Mouse (Mus musculus) ZHBTc4 (cell line): ENCODE data around the gene Pex16.
"Not testable (repeated sequence)": the region's sequence is repeated elsewhere in the genome, so short reads cannot be mapped to it uniquely, and the experiment has no call there.

ENCODE experiments used
- DNase-seq: peaks from one replicate; pipeline ENCODE4 v3.0.0-alpha.2; 2011; ENCODE audit warnings: low read depth, low spot score

Gene Pex16

DNA sequence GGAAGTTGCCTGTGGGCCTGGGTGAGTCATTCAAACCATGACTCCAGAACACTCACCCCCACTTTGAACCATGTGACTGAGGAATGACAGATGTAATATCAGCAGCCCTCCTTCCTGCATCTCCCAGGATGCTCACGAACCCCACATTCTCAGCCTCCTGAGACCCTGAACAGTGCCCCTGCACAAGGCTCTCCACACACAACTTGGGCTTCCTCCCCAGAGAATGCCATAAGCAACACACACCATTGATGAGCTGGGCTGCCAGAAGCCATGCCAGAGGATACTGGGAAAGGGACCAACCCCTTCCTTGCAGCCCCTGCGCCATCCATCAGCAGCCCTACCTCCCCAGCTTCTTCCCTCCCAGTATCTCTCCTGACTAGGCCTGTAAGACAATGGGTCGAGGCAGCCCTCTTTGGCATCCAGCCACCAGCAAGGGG is 13.6 kb downstream of the Pex16 start:
- no peak for DNase-seq

- peak; percentile 93 for DNase-seq
Observed at GRCm38 (mm10) chr2:92388891-92389641, 14.6 kb downstream of the Pex16 start.

GRCm38 (mm10) chr2:92389645-92390044 is 15.2 kb downstream of the Pex16 start:
- DNase-seq = no peak

DNA sequence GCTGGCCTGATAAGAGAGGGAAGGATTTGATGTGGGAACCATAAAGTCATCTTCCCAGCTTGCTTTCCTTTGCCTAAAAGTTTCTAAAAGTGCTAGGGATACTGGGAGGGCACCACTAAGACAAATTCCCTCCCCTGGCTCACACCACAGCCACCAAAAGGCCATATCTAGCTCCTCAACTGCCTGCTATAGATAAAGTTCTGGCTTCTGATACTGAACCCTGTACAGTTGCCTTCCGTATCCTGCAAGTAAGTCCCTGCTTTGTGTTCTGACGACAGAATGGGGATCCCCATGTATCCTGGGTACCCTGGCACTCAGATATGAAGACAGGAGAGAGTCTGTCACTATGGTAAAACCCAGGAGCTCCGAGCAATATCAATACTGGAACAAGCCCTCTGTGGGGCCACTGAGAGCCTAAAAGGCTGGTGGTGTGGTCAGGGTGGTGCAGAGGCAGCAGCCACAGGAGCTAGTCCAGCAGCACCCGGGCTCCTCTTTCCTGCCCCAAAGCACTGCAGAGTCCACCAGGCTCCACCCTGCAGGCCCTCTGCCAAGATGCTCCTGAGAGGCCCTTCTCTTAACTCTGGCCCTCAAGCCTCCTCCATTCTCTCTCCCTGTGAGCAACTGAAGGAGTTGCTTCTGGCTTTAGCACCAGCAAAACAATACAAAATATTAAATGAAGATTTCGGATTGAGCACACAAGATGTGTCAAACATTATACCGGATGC is 15.9 kb downstream of the Pex16 start:
- DNase-seq = no peak

- DNase-seq = no peak
Observed at GRCm38 (mm10) chr2:92391116-92391515, 16.6 kb downstream of the Pex16 start.

- no peak for DNase-seq
Observed at GRCm38 (mm10) chr2:92391703-92392317, 17.3 kb downstream of the Pex16 start.

- DNase-seq = peak; percentile 43
Observed at GRCm38 (mm10) chr2:92392318-92393264, 18.1 kb downstream of the Pex16 start.

GRCm38 (mm10) chr2:92395535-92395934 is 21.1 kb downstream of the Pex16 start:
- DNase-seq = no peak

GRCm38 (mm10) chr2:92397436-92397835 is 23.0 kb downstream of the Pex16 start:
- no peak for DNase-seq

- DNase-seq = not testable (repeated sequence)
Observed at GRCm38 (mm10) chr2:92399877-92400276, 25.4 kb downstream of the Pex16 start.

- DNase-seq = no peak
Observed at GRCm38 (mm10) chr2:92400682-92401081, 26.2 kb downstream of the Pex16 start.

DNA sequence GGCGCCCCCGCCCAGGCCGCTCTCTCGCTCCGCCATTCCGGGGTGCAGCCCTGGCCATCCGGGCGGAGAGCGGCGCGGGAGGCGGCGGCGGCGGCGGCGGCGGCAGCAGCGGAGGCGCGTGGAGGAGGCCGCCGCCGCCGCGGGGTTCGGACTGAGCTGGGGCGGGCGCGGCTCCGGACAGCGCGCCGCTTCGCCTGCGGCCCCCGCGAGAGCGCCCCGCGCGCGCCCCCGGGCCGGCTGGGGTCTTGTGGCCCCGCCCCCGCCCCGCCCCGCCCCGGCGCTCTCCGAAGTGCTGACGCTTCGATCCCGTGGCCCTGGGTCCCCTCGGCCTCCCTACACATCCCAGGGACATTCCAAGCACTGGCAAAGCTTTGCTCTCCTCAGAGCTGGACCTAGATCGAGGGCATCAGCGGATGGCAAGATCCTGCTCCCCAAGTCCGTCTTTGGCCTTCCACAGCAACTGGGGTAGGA is 26.6 kb downstream of the Pex16 start, which contains the start of gene Mapk8ip1:
Gene Mapk8ip1 (minus strand): TSS at position 173 of the 471 bp plus-strand sequence.
- DNase-seq = peak; percentile 67

DNA sequence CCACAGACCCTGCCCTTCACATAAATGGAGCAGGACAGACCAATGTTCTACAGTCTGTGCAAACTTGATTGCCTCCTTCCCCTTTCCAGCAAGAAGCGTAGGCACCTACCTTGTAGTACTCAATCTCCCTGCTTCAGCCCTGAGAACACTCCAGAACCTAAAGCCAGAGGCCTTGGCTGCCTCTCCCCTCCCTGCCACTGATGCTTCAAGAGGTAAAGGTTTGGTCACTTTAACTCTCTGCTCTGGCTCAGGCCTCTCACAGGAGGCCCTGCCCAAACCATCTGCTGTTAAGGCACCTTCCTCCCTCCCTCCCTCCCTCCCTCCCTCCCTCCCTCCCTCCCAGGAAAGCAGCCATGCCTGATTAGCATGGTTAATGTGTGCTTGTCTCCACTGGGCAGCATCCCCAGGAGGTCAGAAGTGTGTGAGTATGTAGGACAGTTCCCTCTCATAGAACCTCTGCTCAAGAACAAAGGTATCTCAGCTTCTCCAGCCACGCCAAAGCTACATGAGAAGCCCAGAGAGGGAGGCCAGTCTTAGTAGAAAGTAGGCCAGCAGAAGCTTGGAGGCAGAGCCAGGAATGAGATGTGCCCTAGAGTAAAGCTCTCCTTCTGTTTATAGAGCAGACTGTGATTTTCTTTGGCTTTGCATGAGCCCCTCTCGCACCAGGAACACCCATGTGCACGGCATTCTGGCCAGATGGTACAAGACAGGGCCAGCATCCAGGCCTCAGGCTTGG is 28.3 kb downstream of the Pex16 start:
- DNase-seq = no peak

DNA sequence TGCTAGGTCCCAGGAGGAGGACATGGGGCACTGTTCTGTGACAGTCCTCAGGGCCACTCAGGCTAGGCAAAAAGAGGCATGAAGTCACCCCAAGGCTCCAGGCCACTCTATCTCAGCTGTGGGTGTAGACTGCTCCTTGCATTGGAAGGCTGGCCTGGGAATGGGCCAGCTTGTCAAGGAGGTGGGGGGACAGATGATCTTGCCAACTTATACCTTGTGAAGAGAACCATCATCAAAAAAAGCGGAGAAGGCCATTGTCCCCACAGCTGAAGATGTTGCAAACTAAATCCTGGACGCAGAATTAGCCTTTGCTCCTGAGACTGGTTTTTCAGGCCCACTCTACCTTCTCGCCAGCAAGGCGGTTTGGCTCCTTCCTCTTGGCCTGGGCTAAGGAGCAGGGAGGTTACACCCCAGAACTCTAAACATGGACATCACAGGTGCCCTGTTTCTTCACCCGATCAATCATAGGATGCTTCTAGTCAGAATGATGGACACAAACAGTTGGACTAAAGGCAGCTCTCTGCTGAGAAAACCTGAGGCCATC is 29.4 kb downstream of the Pex16 start:
- DNase-seq = no peak

- DNase-seq = no peak
Observed at GRCm38 (mm10) chr2:92404737-92405136, 30.3 kb downstream of the Pex16 start.

GRCm38 (mm10) chr2:92405687-92406086 is 31.2 kb downstream of the Pex16 start:
- no peak for DNase-seq

DNA sequence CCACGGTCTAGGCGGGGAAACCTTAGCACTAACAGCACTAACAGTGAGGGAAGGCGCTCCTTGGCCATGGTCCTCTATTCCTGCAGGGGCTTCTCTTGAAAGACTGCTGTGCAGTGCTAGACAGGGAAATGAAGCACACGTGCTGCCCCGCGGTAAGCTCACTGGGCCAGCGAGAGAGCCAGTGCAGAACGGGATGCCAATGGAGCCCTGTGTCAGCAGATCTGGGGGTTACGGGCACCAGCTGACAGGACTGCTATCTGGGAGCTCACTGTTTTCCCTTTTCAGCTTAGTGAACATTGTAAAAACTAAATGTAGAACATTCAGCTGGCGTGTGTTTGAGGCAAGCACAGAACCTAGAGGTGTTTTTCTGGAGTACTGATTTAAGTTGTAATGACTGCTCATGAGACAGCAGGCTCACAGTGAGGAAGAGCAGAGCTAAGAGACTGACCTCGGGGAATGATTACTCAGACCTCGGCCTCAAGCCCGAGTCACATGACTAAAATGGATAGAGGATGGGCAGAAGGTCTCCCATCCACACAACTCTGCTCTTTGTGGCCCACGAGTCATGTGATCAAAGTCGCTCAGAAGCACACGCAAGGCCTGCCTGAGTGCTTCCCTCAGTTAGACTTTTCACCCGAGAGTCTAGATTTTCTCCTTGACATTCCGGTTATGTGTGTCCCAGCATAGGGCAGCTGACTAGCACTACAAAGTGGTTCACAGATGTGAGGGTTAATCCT is 34.0 kb downstream of the Pex16 start:
- no peak for DNase-seq

- DNase-seq = no peak
Observed at GRCm38 (mm10) chr2:92411705-92412104, 37.2 kb downstream of the Pex16 start.

GRCm38 (mm10) chr2:92421723-92422387 is 47.4 kb downstream of the Pex16 start:
- DNase-seq = no peak
